Mouse (Mus musculus): ENCODE measurements around the gene Nxt1.
A peak's percentile ranks its signal among the peaks of the same experiment; 100 is the strongest.

The Nxt1 gene

DNA sequence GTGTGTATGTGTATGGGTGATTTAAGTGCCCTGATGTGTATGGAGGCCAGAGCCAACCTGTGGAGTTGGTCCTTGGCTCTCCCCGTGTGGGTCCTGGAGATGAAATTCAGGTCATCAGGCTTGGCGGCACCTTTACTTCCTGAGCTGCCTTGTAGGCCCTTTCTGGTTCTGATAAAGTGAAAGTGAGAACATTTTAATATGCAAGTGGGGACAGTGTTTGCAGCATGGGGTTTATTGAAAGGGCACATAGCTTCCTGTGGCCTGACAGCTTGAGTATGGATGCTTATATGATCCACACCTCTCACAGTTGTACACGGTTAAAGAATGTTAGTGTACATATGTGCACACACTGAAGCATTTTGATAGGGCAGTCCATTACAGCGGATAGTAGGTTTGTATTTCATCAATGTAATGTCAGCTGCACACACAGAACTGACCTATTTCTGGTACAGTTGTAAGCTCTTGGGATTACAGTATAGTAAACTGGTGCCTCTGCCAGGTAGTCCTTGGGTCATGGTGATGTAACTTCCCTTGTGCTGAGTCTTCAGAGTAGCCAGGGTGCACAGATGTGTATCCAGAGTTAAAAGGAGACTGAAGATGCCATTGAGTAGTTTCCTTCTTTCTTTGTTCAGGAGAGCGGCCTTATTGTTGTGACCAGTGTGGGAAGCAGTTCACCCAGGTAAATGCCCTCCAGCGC is 17.2 kb downstream of the Nxt1 start:
- peak; percentile 45 for DNase-seq (ENCODE audit: low read depth, low spot score)

DNA sequence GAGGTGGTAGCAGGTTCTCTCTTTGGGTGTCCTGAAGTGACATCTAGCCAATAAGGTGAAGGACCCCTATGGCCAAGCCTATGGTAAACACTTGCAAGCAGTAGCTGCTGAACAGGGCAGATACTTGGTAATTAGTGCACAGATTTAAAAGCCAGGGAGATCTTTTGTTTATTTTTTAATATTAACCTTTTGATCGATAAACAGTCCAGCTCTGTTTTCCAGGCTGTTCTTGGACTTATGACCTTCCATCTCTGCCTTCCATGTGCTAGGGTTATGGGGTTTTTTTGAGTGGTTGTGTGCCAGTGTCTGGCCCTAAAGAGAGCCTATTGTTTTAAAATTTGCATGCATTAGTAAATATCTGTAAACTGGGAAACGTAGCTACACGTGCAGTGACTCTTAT is 17.9 kb downstream of the Nxt1 start:
- no peak for DNase-seq (ENCODE audit: low read depth, low spot score)

DNA sequence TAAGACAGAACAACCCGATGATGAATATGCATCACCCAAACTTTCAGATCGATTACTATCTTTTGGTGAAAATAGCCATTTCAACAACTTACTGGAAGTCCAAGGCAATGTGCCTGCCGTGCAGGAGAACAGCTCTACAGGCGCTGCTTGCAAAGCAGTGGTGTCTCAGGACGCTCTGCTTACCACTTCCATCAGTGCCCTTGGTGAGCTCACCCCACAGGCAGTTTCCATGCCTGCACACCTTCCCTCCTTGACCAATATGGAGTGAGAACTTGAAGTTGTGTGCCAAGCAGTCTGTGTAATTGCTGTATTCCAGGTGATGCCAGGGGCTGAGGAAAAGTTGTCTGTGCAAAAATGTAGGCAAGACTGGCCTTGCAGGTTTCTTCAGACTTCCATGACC is 18.4 kb downstream of the Nxt1 start:
- DNase-seq (ENCODE audit: low read depth, low spot score): no peak

DNA sequence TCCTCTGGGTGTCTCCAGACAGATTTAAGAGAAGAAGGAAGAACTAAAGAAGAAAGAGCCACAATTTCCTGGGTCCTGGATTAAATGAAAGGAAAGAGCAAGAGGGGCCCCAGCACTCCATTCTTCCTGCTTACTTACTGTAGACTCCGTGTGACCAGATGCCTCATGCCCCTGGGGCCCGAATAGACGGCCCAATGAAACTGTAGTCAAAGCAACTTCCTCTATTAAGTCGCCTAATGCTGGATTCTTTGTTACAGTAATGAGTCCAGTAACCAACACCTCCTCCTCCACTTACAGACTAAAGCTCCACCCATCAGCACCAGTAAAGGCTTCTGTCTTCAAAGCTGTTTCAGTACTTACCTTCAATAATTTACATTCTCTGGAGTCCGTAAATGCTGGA is 26.2 kb downstream of the Nxt1 start:
- no peak for DNase-seq (ENCODE audit: low read depth, low spot score)

DNA sequence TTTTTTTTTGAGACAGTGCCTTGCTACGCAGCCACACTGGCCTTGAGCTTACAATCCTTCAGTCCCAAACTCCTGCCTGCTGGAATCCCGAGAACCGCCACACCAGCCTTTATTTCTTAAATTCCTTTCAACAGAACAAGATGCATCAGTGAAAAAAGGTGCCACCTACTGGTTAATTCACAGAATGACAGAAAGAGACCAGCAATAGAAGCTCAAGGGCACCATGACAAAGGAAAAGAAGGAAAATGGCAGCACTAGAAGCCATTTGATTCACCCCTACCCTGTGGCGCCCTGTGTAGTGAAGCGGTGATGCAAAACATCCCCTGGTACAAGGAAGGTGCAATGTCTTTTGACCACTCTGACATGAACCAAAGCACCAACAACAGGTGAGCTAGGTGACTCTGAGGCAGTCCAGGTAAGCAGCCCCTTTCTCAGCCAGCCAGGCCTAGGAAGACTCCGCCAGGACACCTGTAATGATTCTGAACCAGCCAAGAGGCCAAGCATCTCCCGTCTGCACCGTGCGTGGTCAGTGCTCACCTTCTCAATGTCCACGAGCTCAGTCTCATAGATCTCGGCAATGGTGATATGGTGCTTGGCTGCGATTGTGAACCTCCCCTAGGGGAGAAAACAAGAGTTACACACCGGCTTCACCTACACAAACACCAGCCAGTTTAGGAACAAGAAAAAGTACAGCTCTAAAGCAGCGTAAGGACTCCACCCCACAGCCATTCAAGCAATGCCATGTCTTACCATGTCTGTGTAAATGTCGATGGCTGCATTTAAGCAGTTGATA is 34.2 kb downstream of the Nxt1 start:
- peak; percentile 54 for DNase-seq (ENCODE audit: low read depth, low spot score)

DNA sequence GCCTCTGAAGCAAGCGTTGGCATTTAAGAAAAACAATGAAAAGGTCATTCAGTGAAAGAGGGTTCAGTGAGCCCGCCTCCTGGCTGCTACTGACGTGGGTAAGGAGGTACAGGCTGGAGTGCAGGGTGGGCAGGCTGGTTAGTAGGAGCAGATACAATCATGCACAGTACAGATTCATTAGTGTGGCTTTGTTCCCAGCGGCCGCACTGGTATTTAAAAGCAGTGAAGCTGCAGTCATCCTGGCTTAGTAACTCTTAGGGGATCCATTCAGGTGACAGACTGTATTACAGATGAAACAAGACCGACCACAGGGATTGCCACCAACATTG is 34.8 kb downstream of the Nxt1 start:
- DNase-seq (ENCODE audit: low read depth, low spot score): no peak

DNA sequence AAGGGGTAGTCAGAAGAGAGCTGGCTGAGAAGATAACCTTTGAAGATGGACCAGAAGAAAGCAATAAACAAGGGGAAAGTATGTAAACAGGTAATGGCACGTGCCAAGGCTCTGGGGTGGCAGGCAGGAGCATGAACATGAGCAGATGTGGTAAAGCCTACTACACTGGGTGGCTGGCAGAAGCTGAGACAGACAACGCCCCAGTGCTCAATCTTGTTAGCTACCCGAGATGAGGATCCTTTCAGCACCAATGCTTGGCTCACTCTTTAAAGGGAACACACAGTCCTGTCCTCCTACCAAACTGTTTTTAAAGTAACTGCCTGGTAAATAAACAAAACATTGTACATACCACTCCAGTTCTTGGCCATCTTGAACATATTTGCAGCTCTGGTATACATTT is 39.9 kb downstream of the Nxt1 start:
- DNase-seq (ENCODE audit: low read depth, low spot score): no peak

DNA sequence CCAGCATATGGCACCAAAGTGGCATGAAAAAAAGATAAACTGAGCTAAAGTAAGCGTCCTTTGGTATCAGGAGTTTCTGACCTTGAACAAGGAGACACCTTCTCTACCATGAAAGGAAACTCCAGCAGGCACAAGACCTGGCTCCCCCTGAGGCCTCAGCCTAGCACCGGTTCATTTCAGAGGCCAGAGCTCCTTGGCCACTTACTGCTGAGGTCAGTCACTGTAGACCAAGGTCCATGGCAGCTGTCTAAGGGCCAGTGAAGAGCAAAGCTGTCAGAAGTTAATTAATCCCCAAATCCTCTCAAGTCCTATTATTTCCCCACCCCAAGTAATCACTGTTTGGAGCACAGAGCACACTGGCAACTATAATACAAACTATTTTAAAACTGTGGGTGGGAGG is 44.7 kb downstream of the Nxt1 start:
- DNase-seq (ENCODE audit: low read depth, low spot score): no peak

DNA sequence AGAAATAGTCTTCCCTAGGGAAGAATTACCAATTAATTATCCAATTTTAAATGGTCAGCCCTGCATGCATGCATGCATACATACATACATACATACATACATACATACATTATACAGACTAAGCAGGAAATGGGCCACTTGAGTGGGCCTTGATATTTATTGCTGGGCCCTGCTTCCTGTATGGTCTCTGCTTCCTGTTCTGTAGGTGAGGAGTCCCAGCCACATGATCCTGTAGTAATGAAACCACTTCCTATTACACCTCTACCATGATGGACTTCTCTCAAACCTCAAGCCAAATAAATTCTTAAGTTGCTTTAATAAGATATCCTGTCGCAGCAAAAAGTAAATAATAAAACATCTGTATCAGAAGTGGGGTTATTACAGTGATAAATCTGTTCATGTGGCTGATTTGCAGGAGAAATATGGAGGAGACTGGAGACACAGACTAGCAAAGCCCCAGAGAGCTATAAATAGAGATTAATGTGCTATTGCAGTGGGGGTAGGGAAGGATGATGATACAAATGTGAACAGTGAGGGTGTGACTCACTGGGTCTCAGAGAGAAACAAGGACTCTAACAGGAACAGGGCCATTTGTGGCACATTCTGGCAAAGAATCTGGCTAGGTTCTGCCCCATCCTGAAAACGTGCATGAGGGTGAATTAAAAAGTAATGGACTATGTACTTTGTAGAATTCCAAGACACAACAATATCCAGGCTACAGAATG is 47.0 kb downstream of the Nxt1 start:
- no peak for DNase-seq (ENCODE audit: low read depth, low spot score)
